Mouse (Mus musculus) liver, postnatal 0 days (tissue): ENCODE measurements at regions not wholly inside any gene's neighbourhood (a gene's known extent, or its start where the extent isn't known, plus 50 kb on each side); places are given as distances from the start of the nearest gene placed in this dataset.
"Not testable (repeated sequence)": the region's sequence is repeated elsewhere in the genome, so short reads cannot be mapped to it uniquely, and the experiment has no call there.

Experiments
- CTCF ChIP-seq: sonication (generic); IDR thresholded peaks from 2 replicates; pipeline ENCODE4 v1.5.1; 2016; ENCODE audit warnings: antibody characterized with exemption, low read depth
- EP300 ChIP-seq: IDR thresholded peaks from 2 replicates; pipeline ENCODE4 v1.6.1; 2016; ENCODE audit warnings: antibody characterized with exemption, low read depth, mild to moderate bottlenecking

GRCm38 (mm10) chr3:8244526-8245194, 1365.2 kb downstream of the Zfp704 start:
- TF ChIP-seq CTCF, EP300: not testable (repeated sequence)
